Mouse (Mus musculus) C2C12 (cell line): ENCODE results near the gene Nt5e.

ENCODE experiments used
- CEBPB ChIP-seq: IDR thresholded peaks from one replicate; pipeline ENCODE4 v1.6.1; 2011; ENCODE audit warnings: low read depth, mild to moderate bottlenecking, control low read depth, moderate library complexity
- CTCF ChIP-seq: IDR thresholded peaks from one replicate; pipeline ENCODE4 v1.5.1; 2011; ENCODE audit not compliant: control insufficient read depth, insufficient read depth, insufficient read length
- FOSL1 ChIP-seq: IDR thresholded peaks from one replicate; pipeline ENCODE4 v1.8.0; 2011; ENCODE audit warnings: mild to moderate bottlenecking, low read length; ENCODE audit not compliant: poor library complexity, insufficient read depth, severe bottlenecking
- MAX ChIP-seq: IDR thresholded peaks from one replicate; pipeline ENCODE4 v1.6.1; 2011; ENCODE audit warnings: mild to moderate bottlenecking, control low read depth
- MYOD1 ChIP-seq: IDR thresholded peaks from one replicate; pipeline ENCODE4 v1.6.1; 2011; ENCODE audit warnings: low read depth; ENCODE audit not compliant: control insufficient read depth, insufficient read length
- MYOG ChIP-seq: IDR thresholded peaks from one replicate; pipeline ENCODE4 v1.6.1; 2011; ENCODE audit not compliant: control insufficient read depth, insufficient read length; ENCODE audit errors: extremely low read depth
- USF1 ChIP-seq: IDR thresholded peaks from one replicate; pipeline ENCODE4 v1.6.1; 2011; ENCODE audit warnings: low read depth, mild to moderate bottlenecking, control low read depth, moderate library complexity

- TF ChIP-seq MYOD1 (no peak), CTCF (no peak), MAX (no peak), MYOG (no peak), USF1 (no peak), FOSL1 (no peak), CEBPB (no peak)
Observed at GRCm38 (mm10) chr9:88344424-88344823, 17.4 kb downstream of the Nt5e start.
